Mouse (Mus musculus) monocyte, adult 5-6 weeks (primary cell): ENCODE results near the gene Dgat2. TPM values are rescaled to one million over a fixed set of nuclear protein-coding genes. Genes with fewer than 3 reads are reported as not detected.

Experiments used
- ATAC-seq: fragments of 153-309, 156-312 bp; replicated peaks from 2 replicates; pipeline ENCODE4 v1.8.0; 2017; ENCODE audit warnings: mild to moderate bottlenecking; ENCODE audit not compliant: low TSS enrichment, insufficient number of reproducible peaks, severe bottlenecking, poor library complexity, low FRiP score
- total RNA-seq: library from RNA; stranded (forward); fragments of 200-1000, 200-491, 200-594 nt; gene quantifications from 3 replicates; pipeline ENCODE4 v1.2.3, GENCODE M21; 2017

Dgat2 gene
- total RNA-seq, 1 experiment from 2014 or later, result 19.7 TPM

DNA sequence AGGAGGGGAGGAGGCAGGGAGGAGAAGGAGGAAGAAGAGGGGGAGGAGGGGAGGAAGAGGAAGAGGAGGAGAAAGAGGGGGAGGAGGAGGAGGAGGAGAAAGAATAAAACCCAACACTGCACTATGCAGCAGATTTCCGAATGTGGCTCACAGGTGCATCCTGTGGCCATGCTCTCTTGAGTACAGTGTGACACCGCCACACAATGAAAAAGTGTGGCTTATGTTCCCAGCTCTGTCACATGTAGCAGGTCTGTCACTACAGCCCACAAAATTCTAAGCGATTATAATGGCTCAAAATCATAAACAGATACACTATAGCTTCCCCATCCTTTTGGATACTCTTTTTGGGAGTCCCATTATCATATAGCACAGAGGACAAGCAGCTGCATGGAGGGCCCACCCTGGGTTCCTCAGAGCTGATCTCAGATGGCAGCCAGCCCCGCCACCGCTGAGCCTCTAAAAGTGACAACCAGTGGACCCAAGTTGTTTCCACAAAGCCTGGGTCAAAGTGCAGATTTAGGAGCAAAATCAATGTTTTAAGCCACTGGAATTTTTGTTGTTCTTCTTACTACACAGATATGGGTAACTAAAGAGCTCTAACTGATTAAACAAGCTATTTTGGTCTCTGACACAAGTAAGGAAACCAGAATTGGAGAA is 61.5 kb downstream of the Dgat2 start:
- ATAC-seq, result 0 out of 2 replicates have a peak, but pooled peaks have one; percentile 22

GRCm38 (mm10) chr7:99120082-99120481 is 62.4 kb downstream of the Dgat2 start:
- no peak for ATAC-seq

DNA sequence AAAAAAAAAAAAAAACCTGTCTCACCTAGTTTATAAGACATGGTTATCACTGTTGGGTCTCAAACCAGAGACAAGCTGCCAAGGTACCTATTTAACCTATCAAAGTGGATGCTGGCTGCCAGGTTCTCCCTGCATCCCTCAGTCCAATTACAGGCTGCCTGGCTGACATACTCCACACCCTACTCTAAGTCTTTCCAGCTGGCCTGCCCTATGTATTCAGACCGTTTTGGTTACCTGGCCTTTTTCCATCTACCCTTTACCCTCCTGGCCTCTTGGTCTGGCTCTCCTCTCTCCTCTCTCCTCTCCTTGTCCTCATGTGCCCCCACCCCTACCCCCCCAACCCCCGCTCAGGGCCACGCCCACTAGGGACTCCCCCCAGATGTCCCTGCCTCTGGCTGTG is 65.7 kb downstream of the Dgat2 start:
- ATAC-seq, result no peak

DNA sequence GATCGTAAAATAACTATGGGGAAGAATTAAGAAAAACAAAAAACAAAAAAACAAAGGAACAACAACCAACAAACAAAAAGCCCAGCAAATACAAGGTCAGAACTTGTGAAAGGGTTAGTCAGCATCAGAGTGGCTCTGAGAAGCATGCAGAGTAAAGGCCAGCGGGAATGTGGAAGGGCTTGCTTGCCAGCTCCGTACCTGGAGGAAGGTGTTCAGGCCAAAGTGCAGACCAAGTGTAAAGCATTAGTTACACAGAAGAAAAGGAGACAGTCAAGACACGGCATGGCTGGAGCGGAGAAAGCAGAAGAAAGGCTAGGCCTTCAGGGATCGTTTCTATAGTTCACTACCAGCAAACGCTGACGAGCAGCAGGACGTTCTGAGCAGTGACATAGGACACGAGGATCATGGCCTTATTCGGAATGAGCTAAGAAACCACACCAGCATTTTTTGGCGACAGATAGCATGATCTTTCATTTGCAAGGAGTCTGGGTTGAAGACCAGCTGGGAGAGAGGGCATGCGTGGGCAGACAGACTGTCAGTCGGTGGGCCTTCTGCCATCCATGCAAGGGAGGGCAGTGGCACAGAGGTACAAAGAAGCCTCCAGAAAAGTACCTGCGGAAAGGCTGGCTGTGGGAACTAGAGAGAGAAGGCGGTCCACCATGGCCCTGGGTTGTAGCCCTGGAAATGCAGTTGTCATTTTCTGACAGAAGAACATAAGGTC is 68.4 kb downstream of the Dgat2 start:
- ATAC-seq, result no peak

- 0 out of 2 replicates have a peak, but pooled peaks have one; percentile 33 for ATAC-seq
Measured at GRCm38 (mm10) chr7:99107566-99107965, 75.0 kb downstream of the Dgat2 start.

GRCm38 (mm10) chr7:99106714-99107270 is 75.7 kb downstream of the Dgat2 start:
- ATAC-seq, result peak; percentile 37; the same call in 1 of the 2 replicates

Other genes starting within 250 kb of the Dgat2 start
- 90.8 to 94.9 TPM (median 92.1 TPM) in 3 replicates for gene Uvrag, start 41.6 kb downstream of the Dgat2 start, total RNA-seq
- not detected in 3 replicates for gene Mogat2, start 55.9 kb upstream of the Dgat2 start, total RNA-seq
- gene Map6, start 84.7 kb upstream of the Dgat2 start, total RNA-seq, result 0.78 to 1.5 TPM in 2 of 3 replicates, not detected in the other
- not detected in 3 replicates for gene Serpinh1, start 170.5 kb upstream of the Dgat2 start, total RNA-seq
- gene Gdpd5, start 198.7 kb upstream of the Dgat2 start, total RNA-seq, result 1.3 to 1.6 TPM (median 1.5 TPM) in 3 replicates